Comparison of ENCODE assay signal across 16 mouse cellular contexts in the genomic region with DNA sequence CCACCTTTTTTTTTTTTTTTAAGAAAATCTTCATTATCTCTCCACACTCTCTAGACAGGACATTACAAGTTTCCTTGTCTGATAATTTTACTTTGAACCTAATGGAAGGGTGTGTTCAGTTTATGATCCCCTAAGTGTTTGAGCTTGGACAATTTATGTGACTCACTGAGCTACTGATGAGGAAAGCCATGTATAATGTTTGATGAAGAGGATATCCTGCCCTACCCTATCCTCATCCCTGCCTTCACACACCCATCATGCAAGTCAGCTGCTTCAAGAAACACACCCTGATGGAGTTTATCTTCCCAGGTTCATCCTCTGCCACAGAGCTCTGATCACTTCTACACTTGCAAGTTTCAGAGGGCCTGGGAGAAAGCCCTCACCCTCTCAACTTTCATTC.
DNase-seq lines count a peak whose midpoint lies in the region; ATAC-seq and TF ChIP-seq lines count a peak whose summit lies in the region.
"Had no signal": no experiment of that assay in that cellular context is flagged by ENCODE, and none has a peak within 500 bp of the region (broad histone marks: within the 10 kb centered on the region; RNA-seq: fewer than 3 reads in every experiment).

No protein-coding gene starts in this region.

- H3K4me3 ChIP-seq in heart, postnatal 0 days (ENCODE audit: low read depth, low read length): no peak overlapping the region
- no peak overlapping the region for H3K4me3 ChIP-seq in lung, postnatal 0 days (ENCODE audit: low read depth, low read length)
- H3K4me3 ChIP-seq in lung, adult 2 months (replicated peaks; ENCODE audit: extremely low read depth, low read depth, low read length): no peak overlapping the region
- no peak overlapping the region for H3K4me3 ChIP-seq in midbrain, embryonic 10.5 days
- H3K4me3 ChIP-seq: embryonic facial prominence, embryonic 10.5 days; forebrain, embryonic 13.5 days; hindbrain, embryonic 15.5 days had no signal

- peak; percentile 12 to 28 for DNase-seq in heart, adult 18-20 months
- no peak for DNase-seq in heart, postnatal 25 days (ENCODE audit: low spot score)
- DNase-seq in heart, postnatal 0 days (ENCODE audit: low spot score): no peak
- no peak for DNase-seq in heart, postnatal 14 days
- peak; percentile 59 for DNase-seq in lung, postnatal 0 days (ENCODE audit: low spot score)
- no peak for DNase-seq in lung, adult 2 months
- no peak for DNase-seq in midbrain, embryonic 10.5 days (ENCODE audit: low spot score)
- DNase-seq: adrenal gland, postnatal 36 days; cerebellum, adult 2 months; cerebellum, postnatal 10 days; forebrain, postnatal 0 days; gastrocnemius, postnatal 36 days; kidney, adult 11 months had no signal

- intact Hi-C loops in heart, postnatal 25 days (cut with DNase I): loop anchor here (5.0 kb wide), 1 partner anchor 94 kb away; no protein-coding TSS in a partner anchor
- intact Hi-C loops in heart, postnatal 14 days (cut with DNase I): loop anchor here (5.0 kb wide), 1 partner anchor 94 kb away; no protein-coding TSS in a partner anchor

- TF ChIP-seq CTCF in heart, postnatal 0 days (IDR thresholded peaks at IDR 0.05; ENCODE audit: low read depth): no peak
- no peak for TF ChIP-seq CTCF in lung, postnatal 0 days (IDR thresholded peaks at IDR 0.05)
- TF ChIP-seq CTCF in lung, adult 2 months (IDR thresholded peaks at IDR 0.05; ENCODE audit: insufficient read depth, low read length): no peak

- H3K4me2 ChIP-seq in heart, postnatal 0 days (ENCODE audit: low read depth, low read length): no peak overlapping the region
- no peak overlapping the region for H3K4me2 ChIP-seq in lung, postnatal 0 days (replicated peaks; ENCODE audit: low read depth, low read length)
- H3K4me2 ChIP-seq: forebrain, embryonic 13.5 days; hindbrain, embryonic 15.5 days had no signal

- no peak overlapping the region for H3K27ac ChIP-seq in heart, postnatal 0 days (ENCODE audit: low read depth)
- H3K27ac ChIP-seq in lung, postnatal 0 days (ENCODE audit: low read length): no peak overlapping the region
- no peak overlapping the region for H3K27ac ChIP-seq in midbrain, embryonic 10.5 days (replicated peaks)
- H3K27ac ChIP-seq: embryonic facial prominence, embryonic 10.5 days; forebrain, embryonic 13.5 days; hindbrain, embryonic 15.5 days had no signal

- H3K9me3 ChIP-seq in heart, postnatal 0 days (replicated peaks; ENCODE audit: control insufficient read depth, low read length): no peaks in the 10 kb centered on the region
- H3K9me3 ChIP-seq in lung, postnatal 0 days (ENCODE audit: low read length): no peaks in the 10 kb centered on the region
- H3K9me3 ChIP-seq in midbrain, embryonic 10.5 days (replicated peaks): no peaks in the 10 kb centered on the region
- H3K9me3 ChIP-seq: embryonic facial prominence, embryonic 10.5 days; forebrain, embryonic 13.5 days; hindbrain, embryonic 15.5 days had no signal

- 0 out of 2 replicates have a peak, but pooled peaks cover 6% of the 10 kb centered on the region for H3K4me1 ChIP-seq in heart, postnatal 0 days (ENCODE audit: control insufficient read depth, insufficient read depth)
- H3K4me1 ChIP-seq in lung, postnatal 0 days (ENCODE audit: insufficient read depth, low read depth, low read length): no peaks in the 10 kb centered on the region
- H3K4me1 ChIP-seq in lung, adult 2 months (ENCODE audit: control insufficient read depth, insufficient read depth, low read length): peaks cover 2% of the 10 kb centered on the region; the same call in 1 of the 2 replicates
- H3K4me1 ChIP-seq in midbrain, embryonic 10.5 days: no peaks in the 10 kb centered on the region
- H3K4me1 ChIP-seq: embryonic facial prominence, embryonic 10.5 days; forebrain, embryonic 13.5 days; hindbrain, embryonic 15.5 days had no signal

- H3K36me3 ChIP-seq in heart, postnatal 0 days (replicated peaks; ENCODE audit: control insufficient read depth, insufficient read depth, low read length): no peaks in the 10 kb centered on the region
- no peaks in the 10 kb centered on the region for H3K36me3 ChIP-seq in lung, postnatal 0 days (ENCODE audit: insufficient read depth, low read length)
- no peaks in the 10 kb centered on the region for H3K36me3 ChIP-seq in midbrain, embryonic 10.5 days
- H3K36me3 ChIP-seq: embryonic facial prominence, embryonic 10.5 days; hindbrain, embryonic 15.5 days had no signal

- no peak overlapping the region for H3K9ac ChIP-seq in heart, postnatal 0 days (replicated peaks; ENCODE audit: low read depth, low read length)
- no peak overlapping the region for H3K9ac ChIP-seq in lung, postnatal 0 days (replicated peaks; ENCODE audit: low read depth)
- H3K9ac ChIP-seq: forebrain, embryonic 13.5 days; forebrain, postnatal 0 days; hindbrain, embryonic 15.5 days had no signal

- TF ChIP-seq EP300 in heart, postnatal 0 days (IDR thresholded peaks at IDR 0.05; ENCODE audit: low read depth): no peak
- TF ChIP-seq EP300 in lung, postnatal 0 days (IDR thresholded peaks at IDR 0.05): peak; percentile 86

- no peak for TF ChIP-seq POLR2A in lung, adult 2 months (IDR thresholded peaks at IDR 0.05; ENCODE audit: borderline replicate concordance, extremely low read depth, low read depth, low read length)

- peak; percentile 14; the same call in 1 of the 2 replicates for ATAC-seq in heart, postnatal 0 days (ENCODE audit: insufficient read depth, low read depth)
- peak; percentile 73 for ATAC-seq in lung, postnatal 0 days
- ATAC-seq: forebrain, embryonic 13.5 days; forebrain, postnatal 0 days had no signal

- H3K27me3 ChIP-seq in heart, postnatal 0 days (ENCODE audit: control insufficient read depth, insufficient read depth, low read length): no peaks in the 10 kb centered on the region
- no peaks in the 10 kb centered on the region for H3K27me3 ChIP-seq in lung, postnatal 0 days (replicated peaks; ENCODE audit: insufficient read depth, low read length)
- H3K27me3 ChIP-seq in midbrain, embryonic 10.5 days (ENCODE audit: low read depth, poor library complexity, severe bottlenecking): no peaks in the 10 kb centered on the region
- H3K27me3 ChIP-seq: forebrain, embryonic 13.5 days; hindbrain, embryonic 15.5 days had no signal

Comparison
In these comparisons a context has a peak if more than half of its experiments do, and no peak if none do; other contexts are left out.
1. DNase-seq: peak in heart, adult 18-20 months (2 of 2) and lung, postnatal 0 days (single experiment); none in heart, postnatal 25 days (single experiment), heart, postnatal 0 days (single experiment), heart, postnatal 14 days (0 of 2), lung, adult 2 months (single experiment) and midbrain, embryonic 10.5 days (single experiment).